Mouse (Mus musculus): ENCODE data around the gene H2afv.

Gene H2afv

DNA sequence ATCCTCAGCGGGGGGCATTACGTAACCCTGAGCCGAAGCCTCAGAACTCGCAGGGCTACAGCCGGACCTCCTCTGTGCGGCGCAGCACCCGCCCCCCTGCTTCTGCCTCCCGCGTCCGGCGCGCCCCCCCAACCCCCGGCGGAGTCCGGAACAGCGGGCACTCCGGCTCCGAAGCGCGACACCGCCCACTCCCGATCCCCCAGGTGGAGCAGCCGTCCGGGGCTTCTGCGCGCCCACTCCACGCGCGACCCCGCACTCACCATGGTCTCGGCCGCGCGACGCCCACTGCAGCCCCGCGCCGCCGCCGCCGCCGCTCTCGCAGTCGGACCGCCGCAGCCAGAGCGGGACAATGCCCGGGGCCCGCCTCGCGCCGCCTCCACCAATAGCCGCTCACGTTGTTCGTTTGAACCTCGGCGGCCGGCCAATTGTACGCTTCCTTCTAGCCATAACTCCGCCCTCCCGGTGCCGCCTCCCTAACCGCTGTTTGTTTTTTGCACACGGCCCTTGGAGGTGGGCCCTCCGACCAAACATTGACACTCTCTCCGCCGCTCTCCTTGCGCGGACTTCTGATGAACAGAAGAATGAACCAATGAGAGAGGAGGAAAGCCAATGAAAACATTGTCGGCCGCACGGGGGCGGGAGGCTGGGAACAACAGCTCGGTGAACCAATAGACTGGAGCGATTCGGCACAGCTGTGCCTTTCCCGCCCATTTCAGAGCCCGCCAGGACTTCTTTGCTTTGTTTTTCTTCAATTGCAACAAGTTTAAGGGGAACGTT is at the start of gene H2afv:
TSS of gene H2afv (minus strand) at position 367 of the 777 bp plus-strand sequence.
- peak; percentile 99 for DNase-seq (ENCODE audit: low read depth, low spot score)

DNA sequence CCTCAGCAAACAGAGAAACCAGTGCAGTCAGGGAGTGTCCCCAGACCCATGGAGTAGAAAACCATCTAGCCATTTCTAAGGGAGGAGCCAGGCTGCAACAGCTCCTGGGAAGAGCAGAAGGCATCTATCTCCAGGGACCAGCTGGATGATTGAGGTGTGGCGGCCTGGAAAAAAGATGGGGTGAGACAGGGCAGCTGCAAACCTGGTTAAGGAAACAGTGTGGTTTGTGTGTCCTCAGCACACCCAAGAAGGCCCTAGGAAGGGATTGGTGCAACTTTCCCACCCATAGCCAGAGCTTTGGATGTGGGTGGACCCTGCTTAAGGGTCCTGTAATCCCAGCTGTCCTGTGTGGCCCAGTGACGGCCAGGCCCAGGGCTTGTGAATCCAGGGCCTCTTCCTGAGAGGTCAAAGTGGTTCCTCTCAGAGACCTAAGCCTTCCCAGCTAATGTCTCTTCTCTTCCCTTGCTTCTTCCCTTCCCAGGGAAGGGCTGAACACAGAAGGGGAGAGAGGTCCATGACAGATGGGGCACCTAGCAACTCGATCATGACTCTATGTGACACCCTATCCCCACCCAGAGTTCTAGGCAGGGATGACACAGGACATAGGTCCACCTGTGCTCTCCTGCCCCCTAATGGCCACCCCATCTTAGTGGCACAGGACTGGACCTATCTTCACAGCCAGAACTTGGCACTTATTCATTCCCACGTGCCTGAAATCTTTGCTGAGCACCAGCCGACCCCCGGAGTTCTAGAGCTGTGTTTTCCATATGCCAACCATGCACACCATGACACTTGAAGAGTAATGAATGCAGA is 45.7 kb upstream of the H2afv start:
- no peak for DNase-seq (ENCODE audit: low read depth, low spot score)

DNA sequence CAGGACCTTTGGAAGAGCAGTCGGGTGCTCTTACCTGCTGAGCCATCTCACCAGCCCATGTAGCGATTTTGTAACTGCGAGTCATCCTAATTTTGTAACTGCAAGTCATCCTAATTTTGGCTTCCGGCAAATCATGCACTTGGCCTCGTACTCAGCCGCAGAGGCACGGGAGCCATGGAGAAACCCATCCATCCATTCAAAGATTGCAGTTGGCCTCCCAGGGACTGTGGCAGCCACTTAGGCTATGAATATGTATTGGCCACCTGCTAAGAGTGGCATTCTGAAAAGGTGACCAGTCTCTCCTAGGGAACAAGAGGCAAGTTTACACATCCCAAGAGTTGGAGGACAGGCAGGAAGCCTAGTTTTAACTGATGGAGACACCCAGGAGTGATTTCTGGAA is 45.0 kb upstream of the H2afv start:
- no peak for DNase-seq (ENCODE audit: low read depth, low spot score)

DNA sequence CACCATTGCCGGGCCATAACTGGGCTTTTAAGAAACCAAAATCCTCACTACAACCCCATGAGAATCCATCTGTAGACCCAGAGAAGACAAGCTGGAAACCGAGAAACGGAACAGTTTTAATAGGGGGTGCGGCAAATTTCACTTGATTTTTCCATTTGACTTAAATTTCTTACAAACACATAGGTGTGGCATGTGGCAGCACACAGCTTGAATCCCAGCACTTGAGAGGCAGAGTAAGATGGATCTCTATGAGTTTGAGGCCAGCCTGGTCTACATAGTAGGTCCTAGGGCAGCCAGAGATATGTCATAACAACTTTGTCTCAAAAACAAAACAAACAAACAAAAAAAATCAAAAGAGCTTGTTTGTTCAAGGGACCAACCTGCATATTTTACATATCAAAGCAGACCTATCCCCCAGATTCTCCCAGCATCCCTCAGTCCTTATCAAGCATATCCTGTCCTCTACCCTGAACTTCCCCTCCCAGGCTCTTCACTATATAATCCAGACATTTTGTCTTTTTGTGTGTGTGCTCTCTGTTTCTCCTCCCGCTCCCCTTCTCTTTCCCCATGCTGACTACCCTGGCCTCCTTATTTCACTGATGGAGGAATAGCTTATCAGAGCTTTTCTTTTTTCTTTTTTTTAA is 43.9 kb upstream of the H2afv start:
- no peak for DNase-seq (ENCODE audit: low read depth, low spot score)

DNA sequence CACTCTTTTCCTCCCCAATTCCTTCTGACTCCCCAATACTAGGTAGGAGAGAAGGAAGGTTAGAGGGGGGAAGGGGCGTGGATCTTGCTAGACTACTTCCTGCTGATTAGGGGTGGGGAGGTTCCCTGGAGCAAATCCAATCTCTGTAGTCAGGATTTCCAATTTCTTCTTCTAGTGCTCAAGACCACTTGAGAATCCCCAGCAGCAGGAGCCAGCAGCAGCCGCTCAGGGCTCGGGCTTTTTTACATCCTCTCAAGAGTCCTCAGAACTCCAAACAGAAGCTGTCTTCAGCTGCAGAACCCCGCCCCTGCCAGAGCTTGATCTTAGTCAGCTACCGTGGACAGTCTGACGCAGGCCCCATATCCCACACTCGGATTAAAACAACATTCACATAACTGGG is 43.3 kb upstream of the H2afv start:
- DNase-seq (ENCODE audit: low read depth, low spot score): no peak

DNA sequence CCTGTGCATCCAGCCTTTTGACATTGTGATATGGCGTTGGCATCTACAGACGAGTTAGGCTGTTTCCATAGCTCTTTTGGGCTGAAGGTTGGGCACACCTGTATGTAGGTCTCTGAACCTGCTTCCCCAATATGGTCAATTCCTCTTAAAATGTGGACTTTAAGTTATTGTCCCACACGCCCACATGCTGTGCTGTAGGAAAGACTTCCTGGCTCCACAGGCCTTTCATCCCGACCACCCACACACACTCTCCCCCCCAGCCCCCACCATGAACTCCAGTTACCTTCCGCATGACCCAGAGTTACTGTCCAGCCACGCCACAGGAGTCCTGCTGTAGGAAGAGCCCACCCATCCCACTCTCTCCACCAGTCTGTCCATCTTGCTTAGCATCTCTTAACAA is 42.7 kb upstream of the H2afv start:
- no peak for DNase-seq (ENCODE audit: low read depth, low spot score)

DNA sequence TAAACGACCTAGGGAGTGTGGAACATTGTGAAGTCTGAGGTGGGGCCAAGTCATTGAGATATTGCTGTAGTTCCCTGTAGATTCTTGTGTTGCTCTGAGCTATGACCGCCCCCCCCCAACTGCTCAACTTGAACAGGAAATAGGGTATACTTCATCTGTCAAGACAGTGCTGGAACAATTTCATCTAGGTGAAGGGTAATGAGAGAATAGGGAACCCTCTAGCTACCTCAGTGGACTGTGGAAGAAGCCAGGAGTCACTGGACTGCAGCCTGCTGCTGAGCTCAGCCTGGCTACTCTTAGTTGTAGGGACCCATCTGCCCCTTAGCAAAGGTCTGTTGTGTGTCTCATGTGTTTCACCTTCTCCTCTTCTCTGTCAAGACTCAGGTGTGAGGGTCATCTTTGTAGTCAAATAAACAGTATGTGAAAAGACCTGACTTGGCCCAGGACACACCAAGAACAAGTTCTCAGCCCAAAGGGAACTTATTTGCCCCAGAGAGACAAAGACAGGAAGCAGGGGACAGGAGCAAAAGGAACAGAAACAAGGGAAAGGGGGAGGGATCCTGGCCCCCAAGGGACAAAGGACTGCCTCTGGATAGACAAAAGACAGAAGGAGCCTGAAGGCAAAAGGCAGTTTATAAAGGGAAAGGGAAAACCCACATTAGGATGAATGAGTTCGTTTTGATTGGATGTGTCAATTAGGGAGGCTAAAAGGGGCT is 40.2 kb upstream of the H2afv start:
- no peak for DNase-seq (ENCODE audit: low read depth, low spot score)

DNA sequence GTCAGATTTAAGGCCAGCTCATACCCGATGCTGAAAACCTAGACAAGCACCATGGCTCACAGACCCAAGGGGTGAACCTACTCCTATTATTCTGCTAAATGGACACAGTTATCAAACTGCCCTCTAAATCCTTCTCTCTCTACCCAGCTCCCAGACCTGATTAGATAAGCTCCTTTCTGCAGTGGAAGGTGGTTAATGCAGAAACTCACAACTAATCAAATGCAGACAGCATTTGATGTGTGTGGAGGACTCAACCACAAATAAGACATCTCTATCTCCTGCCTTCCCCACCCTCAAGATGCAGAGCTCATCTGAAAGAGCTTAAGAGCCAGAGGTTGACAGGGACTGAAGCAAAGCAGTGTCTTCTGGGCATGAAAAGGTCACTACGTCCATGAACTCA is 38.9 kb upstream of the H2afv start:
- no peak for DNase-seq (ENCODE audit: low read depth, low spot score)

DNA sequence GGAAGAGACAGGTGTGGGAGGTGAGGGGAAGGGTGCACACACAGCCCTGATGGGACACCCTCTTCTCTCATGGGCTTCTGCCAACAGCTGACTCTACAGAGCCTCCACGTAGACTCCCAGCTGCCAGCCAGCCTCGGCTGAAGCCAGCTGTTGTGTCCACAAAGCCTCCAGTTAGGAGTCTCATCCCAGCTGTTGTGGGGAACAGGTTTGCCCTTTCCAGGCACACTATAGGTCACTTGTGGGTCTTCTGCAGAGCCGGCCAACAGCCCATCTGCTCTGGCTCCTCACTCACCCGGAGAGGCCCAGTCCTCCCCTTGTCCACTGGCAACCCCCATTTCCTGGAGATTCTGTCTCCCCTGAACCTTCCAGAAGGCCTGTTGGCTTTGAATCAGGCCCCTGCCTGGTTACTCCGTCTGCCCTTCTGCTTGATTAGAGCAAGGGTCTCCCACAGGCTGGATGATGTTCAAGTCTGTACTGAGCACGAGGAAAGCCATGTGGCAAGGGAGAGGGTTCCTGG is 37.5 kb upstream of the H2afv start:
- DNase-seq (ENCODE audit: low read depth, low spot score): no peak

DNA sequence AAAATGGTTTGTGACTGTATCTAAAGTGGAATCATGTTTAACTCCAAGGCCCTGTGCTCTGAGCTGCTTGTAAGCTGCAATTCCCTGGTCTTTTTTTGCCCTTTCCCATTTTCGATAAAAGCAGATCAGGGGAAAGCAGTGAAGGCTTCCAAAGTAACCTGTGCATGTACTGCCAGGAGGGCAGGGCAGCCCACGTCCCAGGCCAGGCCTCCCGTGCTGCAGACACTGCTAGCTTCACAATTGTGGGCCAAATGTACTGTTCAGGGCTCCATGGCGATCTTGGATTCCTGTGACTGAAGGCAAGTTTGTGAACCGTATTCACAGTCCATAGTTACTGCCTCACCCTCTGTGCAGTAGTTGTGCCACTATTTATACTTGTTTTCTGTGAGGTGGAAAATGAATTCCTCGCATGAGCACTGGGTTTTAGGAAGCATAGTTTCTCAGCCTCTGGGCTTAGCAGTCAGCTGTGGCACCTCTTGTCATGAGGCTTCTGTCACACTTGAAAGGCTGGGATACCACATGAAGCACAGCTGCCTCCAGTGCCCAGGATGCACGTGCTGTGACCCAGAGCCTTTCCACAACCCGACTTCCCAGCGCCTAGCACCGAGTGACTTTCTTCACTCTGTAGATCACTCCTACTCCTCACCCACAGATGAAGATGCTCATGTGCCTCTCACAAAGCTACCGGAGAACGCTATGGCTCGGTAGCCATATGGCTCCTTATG is 36.6 kb upstream of the H2afv start:
- DNase-seq (ENCODE audit: low read depth, low spot score): peak; percentile 17

DNA sequence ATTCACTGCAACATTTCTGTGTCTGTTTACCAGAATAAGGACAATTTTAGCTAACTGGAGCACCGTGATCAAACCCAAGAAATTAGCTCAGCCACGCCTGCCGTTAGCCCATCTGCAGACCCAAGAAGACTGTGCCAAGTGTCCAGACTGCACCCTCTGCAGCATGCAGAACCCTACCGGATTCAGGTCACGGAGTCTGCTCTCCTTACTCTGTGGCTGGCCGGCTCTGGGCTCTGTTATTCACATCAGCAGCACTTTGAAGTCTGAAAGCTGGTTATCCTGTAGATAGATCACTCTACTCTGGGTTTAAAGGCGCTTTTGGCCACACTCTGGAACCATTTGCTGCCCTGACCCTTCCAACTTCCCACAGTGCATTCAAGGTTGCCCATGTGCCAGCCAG is 35.9 kb upstream of the H2afv start:
- DNase-seq (ENCODE audit: low read depth, low spot score): no peak

DNA sequence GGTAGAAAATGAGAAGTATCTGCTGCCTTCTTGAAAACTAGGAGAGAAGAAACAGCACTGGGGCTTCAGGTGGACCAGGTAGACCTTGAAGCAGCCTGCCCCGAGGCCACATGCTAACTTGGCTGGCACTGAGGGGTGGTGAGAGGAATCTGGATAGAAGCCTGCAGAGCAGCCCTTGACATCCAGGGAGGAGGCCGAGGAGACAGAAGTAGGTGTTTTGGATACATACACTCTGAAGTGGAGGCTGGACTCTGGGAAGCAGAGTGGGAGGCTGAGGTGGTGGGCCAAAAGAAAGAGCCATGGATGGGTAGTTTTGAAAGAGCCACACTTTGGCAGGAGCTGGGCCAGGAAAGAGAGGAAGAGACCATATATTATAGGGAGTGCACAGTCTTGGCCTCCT is 35.0 kb upstream of the H2afv start:
- no peak for DNase-seq (ENCODE audit: low read depth, low spot score)

DNA sequence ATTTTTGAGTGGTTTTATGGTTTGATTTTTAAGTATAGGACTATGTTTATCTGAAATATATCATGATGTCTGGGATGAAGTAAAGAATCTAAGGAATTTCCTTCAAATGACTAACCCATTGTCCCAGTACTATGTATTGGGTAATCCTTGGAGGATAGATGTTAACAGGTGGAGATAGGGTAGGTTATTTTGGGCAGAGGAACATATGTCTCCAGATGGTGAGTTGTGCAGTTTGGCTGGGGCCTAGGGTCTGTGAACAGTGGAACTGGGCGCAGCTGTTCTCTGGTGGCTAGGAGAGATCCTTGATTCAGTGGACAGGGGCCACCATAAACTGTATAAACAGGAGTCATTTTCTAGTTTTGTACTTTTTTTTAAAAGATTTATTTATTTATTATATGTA is 33.1 kb upstream of the H2afv start:
- DNase-seq (ENCODE audit: low read depth, low spot score): no peak

DNA sequence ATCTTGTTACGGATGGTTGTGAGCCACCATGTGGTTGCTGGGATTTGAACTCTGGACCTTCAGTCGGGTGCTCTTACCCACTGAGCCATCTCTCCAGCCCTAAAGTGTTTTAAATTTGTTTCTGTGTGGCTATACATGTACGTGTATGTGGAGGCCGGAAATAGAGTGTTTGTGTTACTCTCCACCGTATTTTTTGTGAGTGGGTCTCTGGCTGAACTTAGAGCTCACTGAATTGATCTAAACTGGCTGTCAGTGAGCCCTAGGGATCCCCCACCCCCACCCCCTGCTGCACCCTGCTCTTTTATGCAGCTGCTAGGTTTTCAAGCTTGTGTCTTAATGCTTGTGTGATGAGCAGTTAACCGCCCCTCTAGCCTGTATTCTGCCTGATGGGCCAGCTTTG is 32.6 kb upstream of the H2afv start:
- DNase-seq (ENCODE audit: low read depth, low spot score): no peak

DNA sequence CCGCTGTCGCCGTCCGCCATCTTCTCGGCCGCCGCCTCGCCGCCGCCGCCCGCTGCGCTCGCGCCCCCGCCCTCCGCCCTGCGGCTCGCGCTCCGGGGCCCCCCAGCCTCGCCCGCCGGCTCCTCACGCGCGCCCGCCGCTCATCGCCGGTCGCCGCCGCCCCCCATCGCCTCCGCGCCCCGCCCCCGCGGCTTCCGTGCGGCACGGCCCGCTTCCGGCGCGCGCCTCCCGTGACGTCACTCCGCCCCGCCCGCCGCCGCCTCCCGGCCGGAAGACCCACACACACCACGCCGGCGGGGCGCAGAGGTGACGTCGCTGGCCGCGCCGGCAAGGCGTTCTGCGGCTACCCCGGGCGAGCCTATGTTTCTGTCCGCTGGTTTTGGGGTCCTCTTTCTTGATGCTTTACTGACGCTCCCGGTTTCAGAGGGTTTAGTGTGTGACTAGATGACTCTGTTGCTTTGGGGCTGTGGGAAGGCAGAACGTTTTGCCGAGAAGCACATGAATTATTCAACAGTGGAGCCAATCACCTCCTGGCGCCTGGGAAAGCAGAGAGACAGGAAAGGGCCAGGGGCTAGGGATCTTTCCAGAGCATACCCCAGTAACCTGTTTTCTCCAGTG is 31.7 kb upstream of the H2afv start, which contains the start of gene Purb:
TSS of gene Purb (minus strand) at position 51 of the 618 bp plus-strand sequence.
- peak; percentile 55 for DNase-seq (ENCODE audit: low read depth, low spot score)

DNA sequence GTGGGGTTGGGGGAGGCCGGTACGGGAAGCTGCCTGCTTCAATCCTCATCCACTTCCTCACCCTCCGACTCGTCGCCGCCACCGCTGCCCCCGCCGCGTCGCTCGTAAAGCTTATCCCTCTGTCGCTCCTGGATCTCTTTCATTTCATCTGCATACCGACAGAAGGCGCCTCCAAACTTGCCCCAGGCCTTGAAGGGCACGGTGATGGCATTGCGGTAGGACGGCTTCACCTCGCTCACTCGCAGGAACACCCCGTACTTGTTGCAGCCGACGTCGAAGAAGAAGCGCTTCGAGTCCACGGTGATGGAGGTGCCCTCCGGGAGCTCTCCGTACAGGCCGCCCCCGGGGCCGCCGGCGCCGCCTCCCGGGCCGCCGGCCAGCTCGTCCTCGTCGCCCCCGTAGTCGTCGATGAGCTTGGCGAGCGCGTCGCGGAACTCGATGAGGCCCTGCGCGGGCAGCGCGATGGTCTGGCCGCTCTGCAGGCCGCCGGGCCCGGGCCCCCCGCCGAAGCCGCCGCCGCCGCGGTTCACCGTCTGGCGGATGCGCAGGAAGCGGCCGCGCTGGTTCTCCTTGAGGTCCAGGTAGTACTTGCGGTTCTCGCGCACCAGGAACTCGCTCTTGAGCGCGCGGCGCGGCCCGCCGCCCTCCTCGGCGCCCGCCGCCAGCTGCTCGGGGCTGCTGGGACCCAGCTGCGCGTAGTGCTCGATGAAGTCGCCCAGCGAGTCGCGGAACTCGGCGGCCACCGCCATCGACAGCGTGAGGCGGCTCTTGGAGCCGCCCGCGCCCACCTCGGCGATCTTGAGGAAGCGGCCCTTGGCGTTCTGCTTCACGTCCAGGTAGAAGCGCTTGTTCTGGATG is 30.9 kb upstream of the H2afv start:
- peak; percentile 21 for DNase-seq (ENCODE audit: low read depth, low spot score)

DNA sequence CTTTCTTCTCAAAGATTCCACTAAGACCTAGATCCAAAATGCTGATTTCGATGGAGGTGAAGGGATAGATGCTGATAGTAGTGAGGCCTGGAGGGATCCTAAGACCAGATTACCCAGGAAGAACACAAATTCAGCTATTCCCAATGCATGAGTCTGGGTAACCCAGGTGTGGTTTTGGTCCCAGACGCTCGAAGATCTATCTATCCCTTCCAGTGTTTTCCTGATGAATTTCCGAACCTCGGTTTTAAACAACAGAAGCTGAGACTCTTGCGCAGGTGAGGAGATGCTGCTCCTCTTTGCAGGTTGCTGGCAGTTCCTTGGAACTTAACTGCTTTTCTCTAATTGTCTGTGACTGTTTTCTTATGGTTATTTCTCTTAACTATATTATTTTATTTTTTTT is 30.1 kb upstream of the H2afv start:
- DNase-seq (ENCODE audit: low read depth, low spot score): no peak

DNA sequence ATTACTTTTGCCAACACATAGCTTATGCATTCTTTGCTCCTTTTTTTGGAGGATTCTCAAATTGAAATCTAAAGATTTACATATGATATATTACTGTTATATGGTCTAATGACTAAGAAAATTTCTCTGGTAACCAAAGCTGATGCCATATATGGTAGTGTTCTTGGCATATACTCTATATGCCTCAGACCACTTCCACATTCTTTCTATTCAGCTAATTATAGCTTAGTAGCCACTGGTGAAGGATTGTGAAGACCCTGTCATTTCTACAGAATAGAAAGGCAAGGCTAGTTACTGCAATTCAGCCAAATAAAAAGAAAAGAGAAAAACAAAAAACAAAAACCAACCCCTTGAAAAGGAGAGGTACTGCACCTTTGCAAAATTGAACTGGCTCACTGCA is 27.8 kb upstream of the H2afv start:
- DNase-seq (ENCODE audit: low read depth, low spot score): no peak

DNA sequence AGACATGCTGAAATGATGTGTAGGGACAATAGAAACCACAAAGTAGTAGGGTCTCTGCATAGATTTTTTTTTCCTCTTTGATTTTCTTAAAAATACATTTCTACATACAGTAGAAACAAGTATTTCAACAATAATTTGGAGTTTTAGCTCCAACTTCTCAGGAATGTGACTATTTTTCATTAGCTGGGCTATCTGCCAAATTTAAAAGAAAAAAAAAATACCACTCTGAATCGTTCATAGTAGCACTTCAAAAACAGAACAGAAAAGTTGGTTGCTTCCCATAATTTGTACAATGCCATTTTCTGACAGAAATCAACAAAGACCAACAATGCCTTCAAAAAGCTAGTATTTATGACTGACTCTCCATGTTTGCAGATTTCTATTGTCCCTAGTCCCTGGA is 27.2 kb upstream of the H2afv start:
- DNase-seq (ENCODE audit: low read depth, low spot score): no peak

DNA sequence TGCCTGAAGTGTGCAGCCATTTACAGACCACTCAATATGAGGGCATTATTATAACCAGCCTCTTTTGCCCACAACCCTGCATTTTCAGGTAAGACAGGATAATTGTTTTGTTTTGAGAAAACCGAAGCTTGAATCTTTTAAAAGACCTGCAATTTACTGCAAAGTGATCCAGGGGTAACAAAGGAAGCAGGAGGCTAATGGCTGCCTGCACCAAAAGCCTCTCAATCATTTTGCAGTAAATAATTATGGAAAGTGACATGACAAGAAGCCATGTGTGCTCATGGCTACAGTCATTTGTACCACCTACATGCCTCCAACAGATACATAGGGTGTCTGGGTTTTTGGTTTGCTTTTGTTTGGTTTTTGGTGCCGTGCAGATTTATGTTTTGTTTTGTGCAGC is 26.8 kb upstream of the H2afv start:
- DNase-seq (ENCODE audit: low read depth, low spot score): no peak
